Mouse (Mus musculus) gastrocnemius, postnatal 14 days (tissue): ENCODE data around the gene Nln. TPM values are rescaled to one million over a fixed set of nuclear protein-coding genes. Genes with fewer than 3 reads are reported as not detected.
A peak's percentile ranks its signal among the peaks of the same experiment; 100 is the strongest.

Source experiments
- DNase-seq: peaks from one replicate; pipeline ENCODE4 v3.0.0; 2021; ENCODE audit warnings: mixed read lengths
- intact Hi-C: fragments of 180-260 bp; cut with DNase I; formaldehyde crosslinking; loops from one replicate; pipeline ENCODE4 v1.15.1; 2025; ENCODE audit warnings: low total_unique reads
- total RNA-seq, 2 experiments: library from RNA; stranded (reverse); gene quantifications; 2 replicates each; pipeline ENCODE4 v1.2.3; 2021

The Nln gene
- total RNA-seq, 2 experiments from 2014 or later: 7.4 to 7.5 TPM

DNA sequence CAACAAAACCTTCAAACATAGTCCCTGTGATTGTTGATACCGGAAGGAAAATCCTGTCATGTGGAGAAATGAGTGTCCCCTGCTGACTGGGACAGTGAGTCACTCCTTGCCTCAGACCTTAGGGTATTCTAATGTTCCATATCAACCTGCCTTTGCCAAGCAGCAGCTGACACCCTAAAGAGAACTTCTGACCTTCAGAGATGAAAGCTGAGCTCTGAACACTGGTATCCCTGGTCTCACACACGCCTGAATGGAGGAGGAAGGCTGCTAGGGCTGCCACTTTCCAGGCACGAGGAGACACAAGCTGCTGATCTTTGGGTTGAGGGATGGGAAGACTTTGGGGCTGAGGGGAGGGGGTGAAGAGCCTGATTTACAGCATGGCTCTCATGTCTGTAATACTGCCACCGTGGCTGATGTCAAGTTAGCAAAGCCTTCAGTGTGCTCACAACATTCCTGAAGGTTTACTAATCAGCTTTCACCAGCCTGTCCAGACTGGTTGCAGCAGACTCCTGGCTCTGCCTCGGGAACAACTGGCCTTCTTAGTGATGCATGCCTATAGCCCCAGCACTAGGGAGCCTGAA, 131.0 kb downstream of the Nln start:
- intact Hi-C loops: no loop called here

DNA sequence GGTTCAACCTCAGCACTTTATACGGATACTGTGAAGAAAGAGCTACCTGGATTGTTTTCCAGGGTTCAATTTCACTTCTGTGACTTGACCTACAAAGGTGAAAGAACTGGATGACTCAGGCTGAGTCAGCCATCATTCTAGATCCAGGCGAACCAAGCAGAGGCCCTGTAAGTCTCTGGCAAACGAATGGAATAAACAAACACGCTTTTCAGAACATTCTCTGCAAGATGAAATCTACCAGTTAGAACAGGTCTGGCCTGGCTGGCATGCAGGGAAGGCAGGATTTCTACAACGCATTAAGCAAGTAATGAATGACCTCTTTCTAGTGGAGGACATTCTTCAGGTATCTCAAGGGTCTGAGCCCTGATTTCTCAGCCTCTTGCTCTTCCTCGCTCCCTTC, 131.6 kb downstream of the Nln start:
- DNase-seq: no peak
- intact Hi-C loops: no loop called here

More for the DNA sequence above, 131.0 kb downstream of the Nln start:
- peak; percentile 43 for DNase-seq

DNA sequence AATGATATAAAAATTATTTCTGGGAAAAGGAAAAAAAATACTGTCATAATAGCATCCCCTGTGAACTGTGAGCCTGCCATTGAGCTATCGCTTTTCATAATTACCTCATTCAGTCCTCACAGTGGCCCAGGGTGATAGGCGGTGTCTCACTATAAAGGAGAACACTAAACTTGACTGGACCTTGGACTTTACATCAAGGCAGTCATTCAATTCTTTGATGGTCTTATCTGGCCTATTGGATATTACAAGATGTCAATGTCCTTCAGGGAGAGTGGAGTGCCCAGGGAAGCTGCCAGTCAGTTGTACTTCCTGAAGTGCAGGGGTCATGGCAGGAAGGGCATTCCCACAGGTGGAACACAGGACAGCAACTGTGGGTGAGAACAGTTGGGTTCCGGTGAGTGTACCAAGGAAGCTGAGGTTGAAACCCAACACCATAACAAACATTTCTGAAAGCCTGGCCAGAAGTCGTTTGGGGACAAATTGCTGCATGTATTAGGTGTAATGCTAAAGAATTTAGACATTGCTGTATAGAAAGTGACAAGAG, 133.2 kb downstream of the Nln start:
- intact Hi-C loops: no loop called here

DNA sequence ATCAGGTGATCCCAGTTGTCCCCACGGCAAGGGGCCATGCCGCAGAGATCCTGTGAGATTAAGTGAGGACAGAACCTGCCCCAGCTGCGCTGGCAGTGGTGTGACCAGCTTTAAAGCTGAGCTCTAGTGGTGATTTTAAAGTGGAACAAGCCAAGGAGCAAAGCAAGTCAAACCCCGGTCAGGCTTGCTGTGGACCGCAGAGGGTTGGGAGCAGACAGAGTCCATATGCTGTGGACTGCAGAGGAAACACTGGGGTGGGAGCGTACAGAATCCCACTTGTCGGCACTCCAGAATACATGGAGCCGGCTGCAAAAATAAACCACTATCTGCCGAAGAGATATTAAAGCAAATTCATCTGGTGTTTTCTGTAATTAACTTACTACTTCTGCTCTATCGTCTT, 134.3 kb downstream of the Nln start:
- peak; percentile 25 for DNase-seq
- intact Hi-C loops: no loop called here

More for the DNA sequence above, 133.2 kb downstream of the Nln start:
- DNase-seq: no peak

DNA sequence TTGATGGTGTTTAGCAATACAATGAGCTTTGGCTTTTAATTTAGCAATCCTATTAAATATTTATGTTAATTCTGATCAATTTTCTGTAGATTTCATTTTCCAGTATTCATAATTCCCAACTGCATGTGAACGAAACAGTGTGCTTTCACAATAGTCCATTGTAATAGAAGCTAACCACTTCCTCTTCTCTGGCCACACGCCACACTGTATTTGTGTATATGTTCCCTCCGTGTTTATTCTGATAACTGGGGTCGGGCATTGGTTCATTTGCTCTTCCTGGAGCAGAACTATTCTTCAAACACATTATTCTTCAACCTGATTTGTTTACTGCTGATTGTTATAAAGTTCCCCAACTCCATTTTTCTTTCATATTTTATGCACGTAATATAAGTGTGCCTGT, 135.4 kb downstream of the Nln start:
- intact Hi-C loops: no loop called here
- no peak for DNase-seq

Other genes starting within 250 kb of the Nln start
- gene Erbin, start 189.1 kb downstream of the Nln start, total RNA-seq: 10 to 100 TPM; 41.2 to 43.2 TPM
- gene Sgtb, start 127 bp upstream of the Nln start, total RNA-seq: 1 to 10 TPM in 1 of 2 experiments, under 1 TPM in 1; 0.94 to 1.3 TPM
- 10 to 100 TPM; 31.5 to 35.7 TPM for gene Trappc13, start 68.9 kb upstream of the Nln start, total RNA-seq
- gene Trim23, start 69.2 kb upstream of the Nln start, total RNA-seq: 10 to 100 TPM; 16.3 to 18.9 TPM
- gene Cenpk, start 119.0 kb upstream of the Nln start, total RNA-seq: 1 to 10 TPM; 1.2 to 1.3 TPM
- 1 to 10 TPM; 5.8 to 6.2 TPM for gene Ppwd1, start 119.2 kb upstream of the Nln start, total RNA-seq
- under 1 TPM; 0.64 to 0.75 TPM for gene Adamts6, start 178.2 kb upstream of the Nln start, total RNA-seq